Mouse (Mus musculus) G1E (cell line): ENCODE data around the gene Fmc1.

Experiments
- CTCF ChIP-seq: IDR thresholded peaks from 2 replicates; pipeline ENCODE4 v1.5.1; 2012; ENCODE audit warnings: low read depth, low read length, inconsistent platforms, mixed read lengths
- GATA1 ChIP-seq: IDR thresholded peaks from 2 replicates; pipeline ENCODE4 v1.6.1; 2012; ENCODE audit warnings: borderline replicate concordance, low read length, inconsistent platforms, mixed read lengths

DNA sequence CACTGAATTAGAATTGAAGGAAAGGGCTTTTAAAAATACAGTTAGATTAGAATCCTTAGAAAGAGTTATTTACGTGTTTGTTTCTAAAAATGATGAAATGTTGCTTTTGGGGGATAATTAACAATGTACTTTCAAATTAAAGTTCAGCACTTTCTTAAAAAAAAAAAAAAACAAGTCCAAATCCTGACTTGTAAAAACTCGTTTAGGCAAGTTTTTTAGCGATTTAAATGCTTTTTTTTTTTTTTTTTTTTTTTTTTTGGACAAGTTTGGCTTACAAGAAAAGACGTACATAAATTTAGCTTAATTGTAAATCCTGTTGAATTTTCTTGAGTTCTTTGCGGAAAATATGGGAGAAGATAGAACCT lies 19.3 kb downstream of the Fmc1 start:
- no peak for TF ChIP-seq GATA1
- no peak for TF ChIP-seq CTCF
